Mouse (Mus musculus): ENCODE measurements around the gene 4930415O20Rik.
"Not testable (repeated sequence)": the region's sequence is repeated elsewhere in the genome, so short reads cannot be mapped to it uniquely, and the experiment has no call there.

4930415O20Rik gene

DNA sequence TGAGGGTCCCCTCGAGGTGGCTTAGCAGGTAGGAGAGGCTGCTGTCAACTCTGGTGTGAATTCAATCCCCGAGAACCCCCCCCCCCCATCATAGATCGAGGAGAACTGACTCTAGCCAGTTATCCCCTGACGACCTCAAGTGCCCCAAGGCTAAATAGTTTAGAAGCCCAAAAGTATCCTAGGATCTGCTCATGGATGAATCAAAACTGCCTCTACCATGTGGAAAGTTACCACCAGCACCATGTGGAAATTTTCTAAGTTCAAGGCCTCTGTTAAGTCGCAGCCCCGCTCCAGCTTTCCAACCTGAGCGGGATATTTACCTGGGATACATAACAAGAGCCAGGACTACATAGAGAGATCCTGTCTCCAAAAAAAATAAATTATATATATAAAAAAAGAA, 1.6 kb upstream of the 4930415O20Rik start:
- no peak for DNase-seq

DNA sequence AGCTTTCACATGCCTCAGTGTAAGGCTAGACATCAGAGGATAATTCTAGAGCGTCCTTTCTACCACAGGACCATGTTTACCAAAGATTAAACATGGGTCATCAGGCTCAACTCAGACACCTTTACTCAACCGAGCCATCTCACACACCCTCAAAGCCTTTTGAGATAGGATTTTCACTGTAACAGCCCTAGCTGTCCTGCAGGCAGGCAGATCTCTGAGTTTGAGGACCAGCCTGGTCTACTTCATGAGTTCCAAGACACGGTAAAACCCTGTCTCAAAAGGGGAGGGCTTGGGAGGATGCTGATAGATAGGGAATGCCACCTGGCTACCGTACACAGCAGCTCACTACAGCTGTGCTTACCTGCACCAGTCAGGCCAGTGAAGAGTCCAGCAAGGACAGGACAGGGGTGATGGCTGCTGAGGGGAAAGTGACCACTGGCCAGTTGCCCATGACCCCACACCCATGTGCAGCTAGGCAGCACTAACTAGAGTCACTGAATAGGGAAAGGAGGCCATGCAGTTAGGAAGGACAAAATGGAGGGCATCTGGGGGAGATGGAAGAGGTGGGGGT, 924 bp upstream of the 4930415O20Rik start:
- peak in 1 of 2 experiments; percentile 37 for DNase-seq

DNA sequence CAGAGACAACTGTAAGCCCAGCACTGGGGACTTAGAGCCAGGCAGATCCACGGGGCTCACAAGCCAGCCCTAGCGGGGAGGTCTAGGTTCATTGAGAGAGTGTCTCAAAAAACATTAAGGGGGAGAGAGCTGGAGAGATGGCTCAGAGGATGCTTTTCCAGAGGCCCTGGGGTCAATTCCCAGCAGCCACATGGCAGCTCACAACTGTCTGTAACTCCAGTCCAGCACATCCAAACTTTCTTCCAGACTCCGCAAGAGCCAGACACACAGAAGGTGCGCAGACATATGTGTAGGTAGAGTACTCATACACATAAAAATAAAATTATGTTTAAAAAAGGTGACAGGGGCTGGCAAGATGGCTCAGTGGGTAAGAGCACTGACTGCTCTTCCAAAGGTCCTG, 2.5 kb downstream of the 4930415O20Rik start:
- no peak for DNase-seq

DNA sequence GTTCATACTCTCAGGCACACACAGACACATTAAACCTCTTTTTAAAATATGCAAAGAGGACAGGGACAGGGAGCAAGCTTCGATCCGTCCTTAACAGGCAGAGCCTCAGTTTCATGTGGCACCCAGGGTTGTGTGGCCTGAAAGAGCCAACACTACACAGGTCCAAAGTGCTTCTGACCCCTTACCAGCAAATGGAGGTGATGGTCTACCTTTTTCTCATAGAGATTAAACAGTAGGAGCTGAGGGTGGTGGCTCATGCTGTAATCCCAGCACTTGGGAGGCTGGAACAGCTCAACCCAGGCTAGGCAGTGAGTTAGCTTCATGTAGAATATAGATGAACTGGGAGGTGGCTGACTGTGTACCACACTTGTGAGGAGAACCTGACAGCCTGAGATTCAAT, 8.5 kb downstream of the 4930415O20Rik start:
- DNase-seq = no peak

DNA sequence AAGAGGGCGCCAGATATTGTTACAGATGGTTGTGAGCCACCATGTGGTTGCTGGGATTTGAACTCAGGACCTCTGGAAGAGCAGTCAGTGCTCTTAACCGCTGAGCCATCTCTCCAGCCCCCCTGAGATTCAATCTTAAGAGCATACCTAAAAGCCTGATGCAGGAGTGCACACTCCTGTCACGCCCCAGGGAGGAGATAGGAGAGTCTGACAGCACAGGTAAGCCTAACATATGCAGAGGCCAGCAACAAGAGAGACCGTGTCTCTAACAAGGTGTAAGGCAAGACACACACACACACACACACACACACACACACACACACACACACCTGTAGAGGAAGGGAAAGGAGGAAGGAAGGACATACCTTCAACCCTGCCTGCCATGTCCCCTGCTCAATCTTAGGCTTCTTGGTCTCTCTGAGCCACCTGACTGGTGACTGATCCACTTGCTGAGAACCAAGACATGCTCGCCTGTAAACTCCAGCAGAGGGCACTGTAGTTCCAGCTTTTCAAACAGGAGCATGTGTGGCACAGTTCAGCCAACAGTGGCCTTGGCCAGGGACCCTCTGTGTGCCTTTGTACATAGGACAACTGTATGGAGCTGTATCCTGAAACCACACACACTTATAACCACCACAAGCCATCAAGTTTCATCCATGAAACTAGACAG, 9.1 kb downstream of the 4930415O20Rik start:
- DNase-seq = peak; percentile 86 to 89

DNA sequence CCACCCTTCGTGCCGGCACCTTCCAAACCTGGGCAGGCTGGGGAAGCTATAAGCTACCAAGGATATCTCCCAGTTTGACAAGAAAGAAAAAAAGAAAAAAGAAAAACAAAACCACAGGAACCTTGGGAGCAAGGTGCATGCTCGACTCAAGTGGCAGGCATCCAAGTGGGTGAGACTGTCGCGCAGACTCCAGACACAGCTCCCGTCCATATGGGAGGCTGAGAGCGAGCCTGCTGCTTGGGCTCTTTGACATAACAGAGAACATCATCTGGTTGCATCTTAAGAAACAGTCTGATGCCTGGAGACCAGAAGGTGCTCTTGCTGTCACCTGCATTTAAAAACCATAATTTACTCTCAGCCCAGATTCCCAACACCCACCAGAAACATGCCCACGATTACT, 11.6 kb downstream of the 4930415O20Rik start:
- DNase-seq = peak; percentile 77 to 82

DNA sequence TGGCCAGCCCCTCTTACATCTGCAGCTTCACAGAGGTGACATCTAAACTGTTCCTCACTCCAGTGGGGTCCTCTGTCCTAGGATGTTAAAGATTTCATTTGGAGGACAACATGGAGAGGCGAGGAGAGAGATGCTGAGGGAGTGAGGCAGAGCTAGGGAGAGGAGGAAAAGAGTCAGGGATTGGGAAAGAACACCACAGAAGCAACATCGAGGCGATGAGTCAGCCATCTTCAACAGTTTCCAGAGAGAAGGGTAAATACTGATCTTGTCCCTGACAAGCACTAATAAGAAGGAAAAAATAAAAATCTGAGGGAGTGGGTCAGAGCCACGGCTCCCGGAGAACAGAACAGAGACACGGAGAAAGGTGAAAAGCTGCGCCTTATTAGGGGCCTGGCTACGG, 12.2 kb downstream of the 4930415O20Rik start:
- no peak for DNase-seq

DNA sequence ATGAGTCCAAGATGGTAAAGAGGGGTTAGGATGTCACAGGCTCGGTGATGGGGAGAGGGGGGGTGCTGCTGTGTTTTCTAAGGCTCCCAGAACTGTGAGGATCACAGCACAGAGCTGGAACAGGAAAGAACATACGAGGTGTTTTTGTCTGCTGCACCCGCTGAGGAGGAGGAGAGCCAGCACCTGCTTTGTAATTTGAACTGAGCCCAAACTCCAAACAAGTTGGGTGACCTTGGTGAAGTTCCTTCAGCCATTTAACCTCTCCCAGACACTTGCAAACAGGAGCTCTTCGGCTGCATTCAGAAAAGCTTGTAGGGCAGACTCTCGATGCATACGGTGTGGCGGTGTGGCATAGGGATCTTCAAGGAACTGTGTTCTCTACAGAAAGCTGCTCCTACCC, 14.6 kb downstream of the 4930415O20Rik start:
- peak in 1 of 2 experiments; percentile 54 for DNase-seq

DNA sequence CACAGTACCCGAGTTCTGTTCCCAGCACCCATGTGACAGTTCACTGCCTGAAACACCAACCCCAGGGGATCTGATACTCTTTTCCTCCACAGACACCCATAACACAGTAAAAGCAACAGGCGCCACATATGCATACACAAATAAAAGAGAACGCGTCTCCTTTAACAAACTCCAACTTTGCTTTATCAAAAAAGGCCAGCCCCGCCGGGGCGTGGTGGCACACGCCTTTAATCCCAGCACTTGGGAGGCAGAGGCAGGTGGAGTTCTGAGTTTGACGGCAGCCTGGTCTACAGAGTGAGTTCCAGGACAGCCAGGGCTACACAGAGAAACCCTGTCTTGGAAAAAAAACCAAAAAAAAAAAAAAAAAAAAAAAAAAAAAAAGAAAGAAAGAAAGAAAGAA, 15.3 kb downstream of the 4930415O20Rik start:
- DNase-seq = not testable (repeated sequence)

DNA sequence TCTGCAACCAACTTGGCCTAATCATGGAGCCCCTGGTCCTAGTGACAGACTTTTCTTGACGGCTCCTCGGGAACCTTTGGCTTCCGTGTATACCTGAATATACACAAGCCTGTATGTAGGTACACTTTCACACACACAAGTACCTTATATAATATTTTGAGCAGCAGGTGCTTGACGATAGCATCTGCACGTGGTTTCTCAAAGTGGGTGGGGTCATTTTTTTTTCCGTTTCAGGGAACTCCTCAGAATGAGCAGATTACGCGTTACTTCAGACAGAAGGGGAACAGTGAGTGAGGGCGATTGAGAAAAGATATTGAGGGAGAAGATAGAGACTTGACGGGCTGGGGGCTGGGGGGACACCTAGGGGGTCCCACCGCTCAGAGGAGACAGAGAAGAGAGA, 16.9 kb downstream of the 4930415O20Rik start:
- no peak for DNase-seq

DNA sequence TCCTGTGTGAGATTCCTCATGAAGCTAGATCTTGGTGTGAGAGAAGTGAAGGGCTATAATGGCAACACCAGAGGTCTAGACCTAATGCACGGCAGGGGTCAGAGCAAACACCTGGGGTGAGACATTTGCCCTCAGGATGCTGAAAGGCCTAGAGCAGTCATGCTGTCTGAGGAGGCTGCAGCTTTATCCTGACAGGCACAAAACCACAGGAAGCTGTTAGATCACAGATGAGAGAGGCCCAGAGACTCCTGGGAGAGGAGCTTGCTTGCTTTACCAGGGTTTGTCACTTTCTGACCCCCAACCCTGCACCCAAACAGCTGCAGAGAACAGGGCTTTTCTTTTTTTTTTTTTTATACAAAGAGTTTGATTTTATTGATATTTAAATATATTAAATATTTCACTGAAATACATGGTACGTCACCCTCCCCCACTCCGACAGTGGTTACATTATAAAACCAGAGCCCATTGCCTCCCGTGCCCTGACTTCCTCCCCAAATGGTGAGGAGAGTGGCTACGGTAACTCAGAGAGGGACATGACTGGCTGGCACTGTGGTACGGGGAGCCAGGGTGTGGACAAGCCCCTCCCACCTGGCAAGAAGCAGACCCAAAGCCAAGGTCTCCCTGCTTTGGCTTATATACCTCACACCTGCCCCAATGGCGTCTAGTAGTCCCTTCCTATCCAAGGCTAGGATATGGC, 19.0 kb downstream of the 4930415O20Rik start:
- DNase-seq = no peak

DNA sequence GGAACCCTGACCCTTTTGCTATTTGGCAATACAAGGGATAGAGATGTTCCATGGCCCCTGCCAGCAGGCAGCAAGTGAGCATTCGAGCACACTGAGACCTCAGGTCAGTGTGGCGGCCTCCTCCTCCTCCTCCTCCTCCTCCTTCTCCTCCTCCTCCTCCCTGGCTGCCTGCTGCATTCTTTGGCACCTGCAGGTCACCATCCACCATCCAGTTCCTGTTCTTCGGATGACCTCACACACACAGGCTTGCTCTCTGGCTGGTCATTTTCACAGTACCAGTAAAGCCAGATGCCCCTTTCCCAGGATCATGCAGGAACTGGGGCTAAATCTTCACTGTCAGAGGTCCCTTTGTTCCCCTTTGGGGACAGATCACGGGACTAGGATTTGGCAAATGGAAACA, 20.6 kb downstream of the 4930415O20Rik start:
- peak in 1 of 2 experiments; percentile 27 for DNase-seq

DNA sequence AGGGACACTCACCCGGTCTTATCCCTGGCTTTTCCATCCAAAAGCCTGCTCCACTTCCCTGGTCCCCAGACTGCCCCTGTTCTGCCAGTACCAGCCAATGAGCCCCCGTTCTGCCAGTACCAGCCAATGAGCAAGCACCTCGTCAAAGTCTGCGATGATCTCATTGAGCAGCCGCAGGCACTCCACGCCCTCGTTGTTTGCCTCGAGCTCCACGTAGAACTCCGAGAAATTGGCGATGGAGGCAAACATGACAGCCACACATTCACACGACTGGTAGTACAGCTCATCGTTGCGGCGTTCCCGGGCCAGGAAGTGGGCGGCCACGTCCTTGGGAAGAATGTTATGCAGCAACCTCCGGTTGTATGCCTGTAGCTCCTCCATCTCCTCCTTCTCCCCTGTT, 23.4 kb downstream of the 4930415O20Rik start:
- DNase-seq = no peak

DNA sequence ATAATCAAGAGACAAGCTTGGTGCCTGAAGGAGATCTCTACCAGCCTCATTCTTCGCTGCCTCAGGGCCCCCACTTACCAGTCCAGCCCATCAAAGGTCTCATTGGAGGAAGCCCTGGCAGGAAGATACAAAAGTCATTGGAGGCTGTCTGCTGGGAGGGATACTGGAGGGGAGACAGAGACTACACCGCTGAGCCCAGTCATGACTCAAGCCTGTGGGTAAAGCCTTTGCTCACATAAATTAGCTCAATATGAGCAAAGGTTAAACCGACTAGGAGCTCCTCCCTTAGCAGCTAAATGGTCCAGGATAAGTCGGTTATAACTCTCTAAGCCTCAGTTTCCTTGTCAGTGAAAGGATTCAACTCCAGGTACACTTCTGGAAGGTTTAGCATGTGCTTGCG, 24.2 kb downstream of the 4930415O20Rik start:
- peak in 1 of 2 experiments; percentile 43 for DNase-seq

DNA sequence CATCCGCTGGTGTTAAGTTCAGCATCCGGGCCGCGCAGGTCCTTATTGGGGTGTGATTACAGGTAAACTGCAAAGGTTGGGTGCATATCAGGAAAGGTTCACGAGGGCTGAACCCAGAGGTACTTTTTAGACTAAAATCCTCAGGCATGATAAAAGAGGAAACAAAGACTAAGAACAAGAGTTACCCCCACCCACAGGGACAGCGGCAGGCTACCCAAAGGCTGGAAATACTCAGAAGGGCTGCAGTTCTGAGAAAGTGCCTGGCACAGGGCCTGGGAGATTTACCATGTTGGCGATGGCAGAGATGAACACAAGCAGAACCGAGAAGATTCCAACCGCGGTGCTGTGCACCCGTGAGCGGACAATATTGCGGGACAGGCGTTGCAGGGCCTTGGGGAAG, 25.8 kb downstream of the 4930415O20Rik start:
- no peak for DNase-seq

DNA sequence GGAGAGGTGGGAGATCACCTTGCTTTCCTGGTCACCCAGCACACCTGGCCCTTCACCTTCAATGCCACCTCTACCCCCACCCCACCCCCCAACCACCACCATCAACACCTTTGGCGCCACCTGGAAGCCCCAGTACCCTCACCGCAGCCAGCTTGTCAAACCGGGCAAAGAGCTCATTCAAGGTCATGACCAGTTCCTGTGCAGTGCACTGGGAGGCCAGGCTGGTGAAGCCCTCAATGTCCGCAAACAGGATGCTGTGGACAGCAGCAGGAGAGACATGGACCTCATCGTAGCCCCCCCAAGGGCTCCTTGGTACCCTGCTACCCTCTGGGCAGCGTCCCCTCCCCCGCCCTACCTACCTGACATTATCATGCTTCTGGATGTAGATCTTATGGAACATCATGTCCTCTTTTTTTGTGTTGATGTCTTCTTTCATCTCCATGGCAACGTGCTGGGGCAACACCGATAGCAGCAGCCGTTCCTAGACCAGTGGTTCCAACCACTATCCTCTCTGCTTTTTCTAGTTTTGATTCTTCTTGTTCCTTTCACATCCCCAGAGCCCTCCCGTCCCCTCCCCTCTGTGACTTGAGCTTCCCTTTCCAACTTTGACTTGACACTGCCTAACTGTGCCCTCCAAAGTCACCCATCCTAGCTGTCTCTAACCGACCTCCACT, 29.4 kb downstream of the 4930415O20Rik start:
- no peak for DNase-seq

DNA sequence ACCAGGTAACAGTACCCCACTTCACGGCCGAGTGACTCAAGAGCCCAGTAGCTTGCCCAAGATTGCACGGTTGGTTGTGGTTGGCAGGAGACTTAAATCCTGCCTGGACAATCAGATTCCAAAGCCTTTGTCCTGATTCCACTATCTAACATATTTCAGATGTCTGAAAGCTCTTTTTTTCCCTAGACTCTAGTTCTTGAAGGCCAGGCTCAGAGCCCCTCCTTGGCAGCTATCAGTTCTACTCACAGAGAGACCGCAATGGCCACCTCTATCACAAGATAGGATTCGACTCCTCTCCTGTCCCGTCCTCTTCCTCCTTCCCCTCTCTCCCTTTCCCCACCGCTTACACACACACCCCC, 31.0 kb downstream of the 4930415O20Rik start:
- DNase-seq = no peak

DNA sequence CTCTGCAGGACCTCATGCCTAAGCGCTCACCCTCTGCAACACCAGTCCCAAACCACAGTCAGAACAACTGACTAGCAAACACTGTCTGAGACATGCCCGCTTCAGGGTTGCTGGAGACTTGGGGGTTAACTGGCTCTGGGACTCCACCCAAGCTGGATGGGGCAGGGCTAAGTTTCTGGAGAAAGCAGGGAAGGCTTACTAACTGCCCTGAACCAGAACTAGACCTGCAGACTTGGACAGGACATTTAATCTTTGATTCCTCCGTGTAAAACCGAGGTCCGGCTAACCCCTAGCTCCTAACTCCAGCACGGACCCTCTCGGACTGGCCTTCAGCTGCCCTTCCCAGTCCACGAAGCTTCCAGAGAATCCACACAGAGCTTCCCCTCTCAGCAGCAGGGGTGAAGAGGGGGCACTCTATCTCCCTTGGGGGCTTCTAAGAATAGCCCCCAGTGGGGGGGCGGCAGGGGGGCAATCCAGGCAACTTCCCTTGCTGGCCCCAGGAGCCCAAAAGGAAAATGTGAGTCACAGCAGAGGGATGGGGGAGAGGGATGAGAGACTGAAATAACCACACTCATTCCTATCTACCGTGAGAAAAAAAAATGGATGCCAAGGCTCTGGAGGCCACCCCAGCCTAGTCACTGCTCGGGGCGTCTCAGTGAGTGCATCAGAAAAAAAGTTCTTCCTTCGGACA, 31.5 kb downstream of the 4930415O20Rik start:
- DNase-seq = peak in 1 of 2 experiments; percentile 52

DNA sequence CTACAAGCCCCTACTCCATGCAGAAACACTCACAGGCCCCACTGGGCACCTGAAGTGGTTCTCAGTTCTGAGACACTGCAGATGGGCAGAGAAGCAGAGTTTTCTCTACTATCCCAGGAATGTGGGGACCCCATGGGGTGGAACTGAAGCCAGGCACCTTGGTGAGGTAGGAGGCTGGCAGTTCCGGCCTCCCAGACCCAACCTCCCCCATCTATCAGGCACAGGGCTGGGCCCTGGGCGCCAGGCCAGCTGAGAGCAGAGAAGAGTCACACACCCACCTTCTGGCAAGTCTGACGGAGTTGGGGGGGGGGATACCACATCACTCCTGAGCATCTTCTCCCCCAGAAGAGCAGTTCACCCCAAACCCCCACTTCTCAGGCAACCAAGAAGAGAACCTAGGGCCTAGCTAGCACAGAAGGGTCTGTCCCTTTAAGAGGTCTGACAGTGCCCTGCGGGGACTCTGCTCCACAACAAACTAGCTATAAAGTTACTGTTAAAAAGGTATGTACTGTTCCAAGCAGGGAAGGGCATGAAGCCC, 32.2 kb downstream of the 4930415O20Rik start:
- peak; percentile 60 to 70 for DNase-seq

DNA sequence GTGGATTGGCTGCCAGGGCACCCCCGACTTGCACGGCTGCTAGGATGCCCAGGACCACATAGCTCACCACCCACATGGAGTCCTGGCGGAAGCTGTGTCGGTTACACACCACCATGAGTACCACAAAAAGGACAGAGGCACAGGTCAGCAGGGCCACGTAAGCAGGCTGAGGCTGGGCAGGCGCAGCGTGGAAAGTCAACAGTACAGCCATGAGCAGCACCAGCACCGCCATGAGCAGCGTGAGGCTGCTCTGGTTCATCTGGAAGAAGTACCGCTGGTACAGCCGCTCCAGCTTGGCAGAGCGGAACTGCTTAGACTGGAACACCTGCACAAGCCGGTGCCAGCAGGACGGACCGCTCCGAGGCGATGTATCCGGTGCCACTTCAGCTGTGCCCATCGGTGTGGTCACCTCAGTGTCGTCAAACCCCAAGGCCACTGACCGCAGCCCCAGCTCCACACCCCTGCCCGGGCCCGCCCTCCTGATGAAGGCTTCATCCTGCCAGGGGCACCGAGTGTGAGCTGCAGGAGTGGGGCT, 33.3 kb downstream of the 4930415O20Rik start:
- peak in 1 of 2 experiments; percentile 56 for DNase-seq

DNA sequence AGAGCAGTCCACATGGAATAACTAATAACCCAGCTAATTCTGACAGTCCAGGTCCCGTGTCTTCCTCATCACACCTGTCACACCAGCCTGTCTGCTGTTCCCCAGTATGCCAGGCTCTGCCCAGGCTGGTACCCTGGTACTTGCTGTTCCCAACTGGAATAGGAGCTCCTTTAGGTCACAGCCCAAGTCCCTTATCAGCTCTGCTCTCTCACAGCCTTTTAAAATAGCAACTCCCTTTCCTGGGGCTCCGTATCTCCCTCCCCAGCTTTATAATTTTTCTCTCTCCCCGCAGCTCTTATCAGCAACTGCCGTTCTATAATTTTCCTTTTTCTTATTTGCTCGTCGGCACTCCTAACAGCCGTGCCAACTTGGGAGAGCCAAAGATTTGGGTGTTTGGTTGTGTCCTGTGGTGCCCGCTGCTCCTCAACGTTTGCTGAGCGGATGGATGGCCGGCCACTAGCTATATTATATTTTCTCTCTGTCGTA, 35.3 kb downstream of the 4930415O20Rik start:
- no peak for DNase-seq

DNA sequence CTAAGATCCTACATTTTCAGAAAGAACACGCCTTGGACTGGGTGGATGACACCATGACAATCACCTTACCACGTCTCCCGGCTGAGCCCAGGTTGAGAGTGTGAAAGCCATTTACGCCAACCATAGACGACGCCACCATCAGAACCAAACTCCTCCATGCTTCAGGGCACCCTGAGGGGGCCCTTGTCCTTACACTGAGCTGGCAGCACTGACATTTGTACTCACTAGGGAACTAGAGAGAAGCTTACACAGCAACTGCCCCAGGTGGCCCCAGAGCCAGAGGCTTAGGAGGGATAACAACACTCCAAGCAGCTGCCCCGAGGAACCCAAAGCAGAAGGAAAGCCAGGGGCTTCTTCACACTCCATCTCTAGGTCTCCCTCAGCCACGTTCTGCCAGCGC, 35.9 kb downstream of the 4930415O20Rik start:
- no peak for DNase-seq

All from kidney, postnatal 36 days (tissue).